Mouse (Mus musculus) spleen, postnatal 36 days (tissue): ENCODE data around the gene Cyb5d2.
"Not testable (repeated sequence)": the region's sequence is repeated elsewhere in the genome, so short reads cannot be mapped to it uniquely, and the experiment has no call there.

Experiments used
- DNase-seq, 2 experiments: peaks; one replicate each; pipeline ENCODE4 v3.0.0; 2022; ENCODE audit warnings: low spot score in 2 of 2, mixed read lengths in 1 of 2

Gene Cyb5d2

DNA sequence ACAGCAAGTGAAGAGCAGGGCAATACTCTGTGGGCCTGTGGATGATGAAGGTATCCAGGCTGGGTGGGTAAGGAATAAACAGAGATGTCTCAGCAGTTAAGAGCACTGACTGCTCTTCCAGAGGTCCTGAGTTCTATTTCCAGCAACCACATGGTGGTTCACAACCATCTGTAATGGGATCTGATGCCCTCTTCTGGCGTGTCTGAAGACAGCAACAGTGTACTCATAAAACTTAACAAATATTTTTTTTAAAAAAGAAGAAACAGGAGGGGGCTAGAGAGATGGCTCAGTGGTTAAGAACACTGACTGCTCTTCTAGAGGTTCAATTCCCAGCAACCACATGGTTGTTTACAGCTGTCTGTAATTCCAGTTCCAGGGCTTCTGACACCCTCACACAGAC is 23.3 kb downstream of the Cyb5d2 start:
- DNase-seq: not testable (repeated sequence)

DNA sequence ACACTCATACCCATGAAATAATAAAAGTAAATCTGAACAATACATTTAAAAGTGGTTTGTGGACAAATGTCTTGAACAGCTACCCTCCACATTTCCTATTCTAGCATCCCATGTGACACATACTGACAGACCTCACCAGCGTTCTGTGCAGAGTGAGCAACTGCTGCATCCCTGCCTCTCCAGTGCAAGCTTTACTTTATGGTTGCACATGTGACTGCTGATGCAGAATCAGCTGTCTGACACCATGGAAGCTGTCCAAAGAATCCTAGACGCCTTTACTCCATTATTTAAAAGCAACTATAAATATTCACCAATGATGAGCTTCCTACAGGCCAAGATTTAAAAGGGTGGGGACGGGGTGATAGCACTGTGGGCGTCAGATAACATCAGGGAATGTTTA is 24.5 kb downstream of the Cyb5d2 start:
- no peak for DNase-seq

DNA sequence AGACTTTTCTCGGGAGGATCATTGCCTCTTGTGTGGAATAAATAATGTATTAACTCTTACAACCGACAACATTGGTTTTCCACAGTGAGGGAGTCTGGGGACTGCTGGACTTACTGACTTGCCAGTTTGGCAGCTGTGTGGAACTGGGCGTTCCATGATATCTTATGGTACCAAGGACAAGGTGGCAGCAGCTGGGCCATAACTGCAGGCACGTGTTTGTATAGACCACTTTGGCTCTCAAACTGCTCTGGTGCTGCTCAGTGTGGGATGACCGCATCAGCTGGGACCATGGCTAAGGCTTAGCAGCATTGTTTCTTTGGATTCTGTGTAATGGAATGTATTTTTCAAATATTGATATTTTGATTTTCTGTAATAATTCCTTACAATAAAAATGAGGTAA is 25.1 kb downstream of the Cyb5d2 start:
- no peak for DNase-seq

DNA sequence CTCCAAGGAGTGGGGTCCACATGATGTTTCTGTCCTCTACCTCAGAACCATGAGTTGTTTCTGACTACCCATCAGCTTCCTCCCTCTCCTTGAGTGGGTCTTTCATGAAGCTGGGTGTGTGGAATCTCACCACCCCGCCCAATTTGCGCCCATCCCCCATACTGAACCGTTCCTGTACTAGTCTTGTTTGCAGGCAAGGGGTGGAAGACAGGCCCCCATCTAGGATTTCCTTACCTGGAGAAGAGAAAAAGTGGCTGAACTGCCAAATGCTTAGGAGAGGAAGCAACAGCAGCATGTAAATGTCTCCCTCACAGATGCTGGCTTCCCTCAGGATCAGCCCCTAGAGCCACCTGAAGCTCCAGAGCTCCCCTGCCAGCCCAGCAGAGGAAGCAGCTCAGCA is 25.6 kb downstream of the Cyb5d2 start:
- no peak for DNase-seq

DNA sequence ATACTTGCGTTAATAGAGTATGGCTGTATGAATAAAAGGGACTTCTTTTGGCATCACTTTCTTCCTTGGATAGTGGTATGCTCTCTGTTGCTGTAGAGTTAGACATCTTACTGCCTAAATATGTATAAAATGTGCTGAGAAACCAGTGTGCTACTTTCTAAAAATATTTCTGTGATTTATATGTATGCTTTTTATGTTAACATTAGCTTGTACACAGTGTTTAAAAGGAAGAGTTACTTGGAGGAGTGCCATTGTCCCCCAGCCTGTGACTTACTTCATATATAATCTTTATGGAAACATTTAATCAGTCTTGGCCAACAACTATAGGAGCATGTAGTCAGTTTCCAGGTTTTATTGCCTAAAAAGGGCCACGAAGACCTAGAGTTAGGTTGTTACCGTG is 26.9 kb downstream of the Cyb5d2 start:
- DNase-seq: no peak

DNA sequence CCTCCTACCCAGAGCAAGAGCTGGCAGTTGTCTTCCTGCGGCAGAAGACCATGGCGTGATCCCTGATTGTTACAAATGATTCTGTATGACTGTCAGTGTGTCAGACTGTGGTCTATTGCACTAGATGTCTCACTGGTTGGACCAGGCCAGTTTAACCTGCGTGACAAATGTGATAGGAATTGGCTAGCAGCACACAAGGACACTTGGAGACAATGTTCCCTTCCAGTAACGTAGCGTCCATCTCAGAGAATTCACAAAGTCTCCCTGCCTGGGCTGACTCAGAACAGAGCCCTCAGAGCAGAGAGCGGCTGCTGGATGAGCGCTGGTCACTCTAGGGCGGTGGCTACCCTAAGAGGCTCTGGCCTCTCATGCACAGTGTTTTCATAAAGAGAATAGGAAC is 28.2 kb downstream of the Cyb5d2 start:
- no peak for DNase-seq

DNA sequence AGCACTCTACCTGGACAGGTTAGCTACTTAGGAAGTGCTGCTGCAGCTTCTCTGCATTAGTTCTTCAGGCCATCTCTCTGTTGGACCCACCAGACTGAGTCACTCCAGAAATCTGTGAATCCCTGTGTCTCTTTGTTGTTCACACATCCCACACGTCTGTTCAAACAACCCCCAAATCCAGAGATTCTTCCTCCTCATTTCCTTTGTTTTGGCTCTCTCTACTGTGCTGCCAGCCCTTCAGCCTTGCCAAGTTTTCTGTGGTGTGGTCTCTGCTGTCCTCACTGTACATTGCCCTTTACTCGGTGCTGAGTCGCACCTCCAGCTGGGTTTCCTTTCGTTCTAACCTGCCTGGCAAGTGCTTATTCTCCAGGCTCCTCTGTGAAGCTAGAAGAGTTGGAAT is 31.7 kb downstream of the Cyb5d2 start:
- DNase-seq: no peak

DNA sequence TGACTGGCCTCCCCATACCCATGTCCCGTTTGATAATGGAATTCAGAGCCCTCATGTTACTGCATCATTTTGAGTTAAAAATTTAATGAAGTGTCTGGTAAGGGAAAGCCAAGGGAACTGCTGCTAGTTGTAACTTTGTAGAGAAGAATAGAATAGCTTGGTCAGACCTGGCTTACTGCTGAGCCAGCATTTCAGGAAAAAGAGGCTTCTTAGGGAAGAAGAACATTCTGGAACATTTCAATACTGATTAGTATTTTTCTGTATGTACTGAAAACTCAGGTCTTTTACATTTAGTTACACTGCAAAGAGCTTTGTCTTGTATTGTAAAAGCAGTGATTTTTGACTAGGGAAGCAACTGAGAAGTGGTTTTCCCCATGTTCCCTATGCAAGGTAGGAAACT is 35.2 kb downstream of the Cyb5d2 start:
- no peak for DNase-seq

DNA sequence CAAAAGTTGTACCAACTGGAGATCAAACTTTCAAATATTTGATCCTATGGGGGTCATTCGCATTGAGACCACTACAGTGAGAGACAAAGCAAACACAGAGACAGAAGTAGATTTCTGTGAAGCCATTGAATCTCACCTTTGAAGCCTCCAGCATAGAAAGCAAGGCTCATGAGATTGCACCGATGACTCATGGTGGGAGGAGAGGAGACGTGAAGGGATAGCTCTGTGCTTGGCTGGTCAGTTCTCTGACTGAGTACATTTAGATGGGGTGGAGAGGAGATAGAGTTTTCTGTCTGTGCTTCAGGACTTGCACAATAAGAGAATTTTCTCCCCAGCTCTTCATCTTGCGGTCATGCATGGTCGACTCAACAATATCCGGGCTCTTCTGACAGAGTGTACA is 36.4 kb downstream of the Cyb5d2 start:
- no peak for DNase-seq

DNA sequence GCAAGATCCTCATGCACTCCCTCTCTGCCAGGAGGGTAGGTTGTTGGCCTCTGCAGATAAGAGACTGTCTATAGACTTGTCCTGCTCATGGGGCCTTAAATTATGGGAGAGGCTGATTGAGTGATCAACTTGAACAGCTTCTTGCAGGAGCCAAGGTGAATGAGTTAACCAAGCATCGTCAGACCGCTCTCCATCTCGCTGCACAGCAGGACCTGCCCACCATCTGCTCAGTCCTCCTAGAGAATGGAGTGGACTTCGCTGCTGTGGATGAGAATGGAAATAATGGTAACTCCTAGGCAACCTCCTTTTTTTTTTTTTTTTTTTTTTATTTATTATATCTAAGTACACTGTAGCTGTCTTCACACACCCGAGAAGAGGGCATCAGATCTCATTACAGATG is 37.6 kb downstream of the Cyb5d2 start:
- DNase-seq: no peak

DNA sequence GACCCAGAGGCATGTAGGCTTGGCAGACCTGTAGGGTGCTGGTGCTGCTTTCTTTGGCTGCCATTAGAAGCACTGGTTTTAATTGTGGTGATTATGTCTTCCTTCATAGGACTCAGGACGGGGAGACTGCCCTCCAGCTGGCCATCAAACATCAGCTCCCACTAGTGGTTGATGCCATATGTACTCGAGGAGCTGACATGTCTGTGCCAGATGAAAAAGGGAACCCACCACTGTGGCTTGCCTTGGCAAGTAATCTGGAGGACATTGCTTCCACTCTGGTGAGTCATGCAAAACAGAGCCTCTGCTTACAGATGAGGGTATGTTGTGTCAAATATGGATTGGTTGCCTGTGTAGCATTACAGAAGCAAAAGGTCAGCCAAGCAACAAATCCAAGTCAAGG is 44.0 kb downstream of the Cyb5d2 start:
- no peak for DNase-seq

DNA sequence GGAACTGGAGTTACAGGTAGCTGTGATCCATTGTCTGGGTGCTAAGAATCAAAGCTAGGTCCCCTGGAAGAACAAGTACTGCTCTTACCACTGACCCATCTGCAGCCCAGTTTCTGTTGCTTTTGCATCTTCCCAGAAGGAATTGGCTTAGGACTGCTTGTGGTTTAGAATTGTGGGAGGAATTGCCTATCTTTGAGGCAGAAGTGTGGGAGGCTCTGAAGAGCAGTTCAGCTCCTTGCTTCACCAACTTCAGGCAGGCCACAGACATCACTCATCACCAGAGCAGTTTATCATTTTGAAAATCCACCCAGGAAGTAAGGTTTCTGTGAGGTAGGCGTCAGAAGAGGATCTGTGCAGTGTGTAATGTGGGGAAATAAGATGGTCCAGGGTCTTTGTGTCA is 56.9 kb downstream of the Cyb5d2 start:
- no peak for DNase-seq

DNA sequence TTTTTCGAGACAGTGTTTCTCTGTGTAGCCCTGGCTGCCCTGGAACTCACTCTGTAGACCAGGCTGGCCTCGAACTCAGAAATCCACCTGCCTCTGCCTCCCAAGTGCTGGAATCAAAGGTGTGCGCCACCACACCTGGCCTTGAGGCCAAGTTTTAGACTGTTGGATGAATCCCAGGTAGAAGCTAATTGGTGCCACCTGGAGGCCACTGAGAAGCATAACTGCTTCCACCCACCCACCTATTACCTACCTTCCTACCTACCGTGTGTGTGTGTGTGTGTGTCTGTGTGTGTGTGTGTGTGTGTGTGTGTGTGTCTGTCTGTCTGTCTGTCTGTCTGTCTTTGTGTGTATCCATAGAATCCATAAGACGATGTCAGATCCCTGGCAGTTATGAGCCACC is 58.4 kb downstream of the Cyb5d2 start:
- peak; percentile 5 to 8 for DNase-seq

DNA sequence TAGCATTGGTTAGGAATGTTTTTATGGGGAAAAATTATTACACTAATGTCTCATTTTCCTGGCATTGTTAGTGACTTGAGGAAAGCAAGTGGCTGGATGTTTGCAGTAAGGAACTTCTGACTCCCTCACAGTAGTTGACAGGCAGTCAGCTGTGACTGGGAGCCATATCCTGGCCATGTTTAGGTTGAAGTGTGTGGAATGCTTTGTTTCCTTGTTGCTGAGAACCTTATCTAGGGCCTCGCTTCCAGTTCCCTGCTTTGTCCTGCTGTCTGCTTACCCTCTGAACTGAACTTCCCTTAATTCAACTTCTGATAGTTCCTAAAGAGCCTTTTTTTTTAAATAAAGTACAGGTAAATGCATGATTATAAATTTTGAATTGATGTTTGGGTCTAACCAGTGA is 59.6 kb downstream of the Cyb5d2 start:
- no peak for DNase-seq

DNA sequence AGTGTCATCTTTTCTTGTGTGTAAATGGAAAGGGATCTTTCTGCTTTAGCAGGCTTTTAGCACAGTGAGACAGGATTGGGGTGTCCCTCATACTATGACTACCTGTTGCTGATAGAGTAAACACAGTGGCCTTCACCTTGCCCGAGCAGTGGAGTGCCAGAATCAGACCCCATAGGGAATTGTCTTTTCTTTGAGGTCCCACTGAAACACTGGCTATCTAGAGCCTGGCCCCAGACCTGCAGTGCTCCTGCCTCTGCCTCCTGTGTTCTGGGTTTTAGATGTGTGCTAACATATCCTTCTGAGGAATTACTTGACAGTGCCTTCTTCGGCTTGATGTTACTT is 60.5 kb downstream of the Cyb5d2 start:
- DNase-seq: no peak

DNA sequence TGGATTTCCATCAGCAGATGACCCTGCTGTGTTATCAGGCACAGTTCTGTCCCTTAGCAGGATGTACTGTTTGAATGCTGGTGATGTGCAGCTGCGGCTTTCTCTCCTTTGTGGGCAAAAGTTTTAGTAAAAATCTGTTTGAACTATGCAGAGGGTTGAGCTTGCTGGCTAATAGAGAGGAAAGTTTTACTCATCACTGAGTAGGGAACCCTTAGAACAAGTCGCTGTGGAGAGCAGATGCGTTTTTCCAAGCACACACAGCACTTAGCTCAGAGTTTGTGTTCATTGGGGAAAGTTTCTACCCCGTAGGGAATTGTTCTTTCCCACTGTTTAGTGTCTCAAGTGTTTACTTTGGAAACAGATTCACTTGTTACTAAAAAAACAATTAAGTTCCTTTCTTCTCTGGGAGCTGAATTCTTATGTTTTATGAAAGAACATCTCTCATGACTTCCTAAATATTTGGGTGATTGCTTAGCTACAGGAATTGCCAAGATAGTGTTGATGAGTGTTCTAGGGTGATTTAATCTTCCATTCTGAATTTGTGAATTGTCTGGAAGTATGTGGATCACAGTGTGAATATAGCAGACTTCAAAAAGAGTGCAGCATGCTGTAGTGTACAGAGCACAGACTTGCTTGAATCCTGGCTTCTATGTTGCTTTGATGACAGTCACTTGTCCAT is 61.0 kb downstream of the Cyb5d2 start:
- no peak for DNase-seq

DNA sequence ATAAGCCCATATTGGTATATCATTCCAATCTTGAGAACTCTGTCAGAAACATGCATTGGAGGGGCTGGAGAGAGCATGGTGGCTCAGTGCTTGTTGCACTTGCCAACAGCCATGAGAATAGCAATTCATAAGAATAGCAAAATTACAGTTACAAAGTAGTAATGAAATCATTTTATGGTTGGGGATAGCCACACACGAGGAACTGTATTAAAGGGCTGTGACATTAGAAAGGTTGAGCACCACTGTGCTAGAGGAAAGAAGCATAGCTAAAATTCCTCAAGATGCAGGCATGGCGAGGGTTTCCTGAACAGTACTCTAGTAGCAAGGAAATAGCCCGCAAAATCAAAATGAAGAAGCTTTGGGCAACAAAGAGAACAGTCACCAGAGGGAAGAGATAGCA is 62.2 kb downstream of the Cyb5d2 start:
- no peak for DNase-seq
